Mouse (Mus musculus) neural tube, embryonic 12.5 days (tissue): Measurements from ENCODE around the gene Stx18. TPM values are rescaled to one million over a fixed set of nuclear protein-coding genes. Genes with fewer than 3 reads are reported as not detected.

Experiments used
- ATAC-seq: fragments of 200-750 bp; cut with Nextera tagmentation; 2 replicates; pipeline ENCODE4 v1.8.0; 2017; ENCODE audit warnings: low read depth, mild to moderate bottlenecking, moderate TSS enrichment, moderate library complexity; ENCODE audit not compliant: low FRiP score
- H3K27ac ChIP-seq: fragments of 300-500 bp; sonication (generic); 2 replicates; pipeline ENCODE4 v1.5.1; 2016
- H3K27me3 ChIP-seq: fragments of 300-500 bp; sonication (generic); replicated peaks from 2 replicates; pipeline ENCODE4 v1.6.1; 2016; ENCODE audit warnings: mild to moderate bottlenecking
- H3K36me3 ChIP-seq: fragments of 300-500 bp; sonication (generic); 2 replicates; pipeline ENCODE4 v1.6.1; 2016; ENCODE audit warnings: mild to moderate bottlenecking
- H3K4me1 ChIP-seq: fragments of 300-500 bp; sonication (generic); 2 replicates; pipeline ENCODE4 v1.6.1; 2016
- H3K4me2 ChIP-seq: fragments of 300-500 bp; sonication (generic); replicated peaks from 2 replicates; pipeline ENCODE4 v1.6.1; 2016; ENCODE audit warnings: mild to moderate bottlenecking
- H3K4me3 ChIP-seq: fragments of 300-500 bp; sonication (generic); 2 replicates; pipeline ENCODE4 v1.5.1; 2016
- H3K9ac ChIP-seq: fragments of 300-500 bp; sonication (generic); 2 replicates; pipeline ENCODE4 v1.6.1; 2016; ENCODE audit warnings: mild to moderate bottlenecking
- H3K9me3 ChIP-seq: fragments of 300-500 bp; sonication (generic); 2 replicates; pipeline ENCODE4 v1.6.1; 2016; ENCODE audit warnings: mild to moderate bottlenecking
- WGBS: fragments of 180-500 bp; shearing (Covaris S2); methylation state at CpG from one replicate; pipeline ENCODE4 v1.1.7; 2016; 5-methylcytosine and 5-hydroxymethylcytosine counted together
- polyA plus RNA-seq: library from polyadenylated mRNA; unstranded; fragments of >200 nt; fragmentation: Nextera tagmentation; extraction: Ambion mirVana; gene quantifications from 2 replicates; pipeline ENCODE4 v1.2.1, GENCODE M21; 2016

Gene Stx18
- polyA plus RNA-seq, 1 experiment from 2014 or later, result 43.2 TPM

- H3K9me3 ChIP-seq, result no peaks in the 10 kb centered on the region
- no peaks in the 10 kb centered on the region; the same call in 1 of the 2 replicates for H3K4me1 ChIP-seq
- H3K27me3 ChIP-seq, result no peaks in the 10 kb centered on the region
- WGBS, result 72% methylated on average over 14 of the region's 14 CpGs
- no peak overlapping the region for H3K27ac ChIP-seq
- H3K4me2 ChIP-seq, result no peak overlapping the region
- peak; percentile 73 for ATAC-seq
- H3K4me3 ChIP-seq, result no peak overlapping the region
- no peak overlapping the region for H3K9ac ChIP-seq
- peaks cover 7% of the 10 kb centered on the region for H3K36me3 ChIP-seq
Measured at GRCm38 (mm10) chr5:38106080-38106697, 67.6 kb downstream of the Stx18 start.

DNA sequence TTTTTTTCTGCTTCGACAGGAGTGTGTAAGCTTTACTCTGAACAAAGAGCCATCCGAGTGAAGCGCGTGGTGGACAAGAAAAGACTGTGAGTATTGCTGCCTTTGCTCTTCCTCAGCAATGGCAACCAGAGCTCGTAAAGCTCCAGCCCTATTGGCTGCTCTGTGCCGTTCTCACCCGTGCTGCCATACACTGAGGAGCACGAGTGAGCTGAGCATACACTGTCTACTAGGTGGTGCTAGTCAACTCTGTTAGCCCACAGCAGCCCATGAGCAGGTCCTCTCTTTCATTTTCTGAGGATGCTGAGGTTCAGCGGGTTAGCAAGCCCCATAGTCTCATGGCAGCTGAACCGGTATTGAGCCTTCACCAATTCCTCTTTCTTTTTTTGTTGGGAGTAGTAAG, 68.3 kb downstream of the Stx18 start:
- no peak overlapping the region for H3K9ac ChIP-seq
- peaks cover 9% of the 10 kb centered on the region for H3K36me3 ChIP-seq
- H3K27me3 ChIP-seq, result no peaks in the 10 kb centered on the region
- H3K4me3 ChIP-seq, result no peak overlapping the region
- H3K27ac ChIP-seq, result no peak overlapping the region
- H3K9me3 ChIP-seq, result no peaks in the 10 kb centered on the region
- H3K4me1 ChIP-seq, result no peaks in the 10 kb centered on the region; the same call in 1 of the 2 replicates
- H3K4me2 ChIP-seq, result no peak overlapping the region
- peak; percentile 59; the same call in 1 of the 2 replicates for ATAC-seq
- WGBS, result 77% methylated on average over 10 of the region's 10 CpGs

- Histone ChIP-seq H3K9me3 (no peaks in the 10 kb centered on the region), H3K4me2 (no peak overlapping the region), H3K27ac (no peak overlapping the region), H3K27me3 (no peaks in the 10 kb centered on the region), H3K4me1 (no peaks in the 10 kb centered on the region), H3K9ac (no peak overlapping the region), H3K36me3 (peaks cover 31% of the 10 kb centered on the region), H3K4me3 (no peak overlapping the region)
- ATAC-seq, result no peak
- WGBS, result 93% methylated on average over 2 of the region's 2 CpGs
Measured at GRCm38 (mm10) chr5:38114526-38114925, 76.0 kb downstream of the Stx18 start.

- H3K27me3 ChIP-seq, result no peaks in the 10 kb centered on the region
- H3K27ac ChIP-seq, result no peak overlapping the region
- no peaks in the 10 kb centered on the region for H3K4me1 ChIP-seq
- no peak for ATAC-seq
- H3K4me2 ChIP-seq, result no peak overlapping the region
- H3K4me3 ChIP-seq, result no peak overlapping the region
- H3K36me3 ChIP-seq, result peaks cover 28% of the 10 kb centered on the region
- no peak overlapping the region for H3K9ac ChIP-seq
- 86% methylated on average over 1 of the region's 1 CpGs for WGBS
- no peaks in the 10 kb centered on the region for H3K9me3 ChIP-seq
Measured at GRCm38 (mm10) chr5:38117056-38117455, 78.5 kb downstream of the Stx18 start.

DNA sequence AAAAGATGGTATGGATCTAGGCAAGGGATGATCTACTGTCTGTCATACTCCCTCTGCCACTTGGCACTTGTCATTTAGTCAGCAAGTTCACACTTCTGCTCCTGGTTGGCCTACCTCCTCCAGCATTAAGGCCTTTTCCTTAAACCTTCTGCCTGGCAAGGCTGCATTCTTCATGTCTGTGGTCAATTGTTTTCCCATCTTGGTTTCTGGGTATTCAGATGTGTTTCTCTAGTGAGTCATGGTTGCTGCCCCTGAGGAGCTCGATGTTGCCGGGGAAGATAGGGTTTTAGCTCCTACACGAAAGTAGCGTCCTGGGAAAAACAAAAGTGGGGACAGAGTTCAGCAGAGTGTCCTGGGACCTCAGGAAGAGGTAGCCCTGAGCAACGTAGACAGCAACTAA, 80.7 kb downstream of the Stx18 start:
- no peaks in the 10 kb centered on the region for H3K4me1 ChIP-seq
- no peaks in the 10 kb centered on the region for H3K27me3 ChIP-seq
- ATAC-seq, result no peak
- no peak overlapping the region for H3K4me2 ChIP-seq
- WGBS, result 90% methylated on average over 5 of the region's 5 CpGs
- H3K27ac ChIP-seq, result no peak overlapping the region
- H3K36me3 ChIP-seq, result peaks cover 28% of the 10 kb centered on the region
- H3K9me3 ChIP-seq, result no peaks in the 10 kb centered on the region
- H3K9ac ChIP-seq, result no peak overlapping the region
- H3K4me3 ChIP-seq, result no peak overlapping the region

GRCm38 (mm10) chr5:38121699-38122098, 83.2 kb downstream of the Stx18 start:
- WGBS, result 77% methylated on average over 7 of the region's 7 CpGs
- no peak overlapping the region for H3K9ac ChIP-seq
- no peak overlapping the region for H3K27ac ChIP-seq
- H3K27me3 ChIP-seq, result no peaks in the 10 kb centered on the region
- H3K4me2 ChIP-seq, result no peak overlapping the region
- no peak for ATAC-seq
- H3K9me3 ChIP-seq, result no peaks in the 10 kb centered on the region
- no peak overlapping the region for H3K4me3 ChIP-seq
- H3K36me3 ChIP-seq, result peaks cover 18% of the 10 kb centered on the region
- no peaks in the 10 kb centered on the region for H3K4me1 ChIP-seq

GRCm38 (mm10) chr5:38126519-38127306, 88.2 kb downstream of the Stx18 start:
- WGBS, result 88% methylated on average over 13 of the region's 13 CpGs
- H3K4me1 ChIP-seq, result no peaks in the 10 kb centered on the region
- no peaks in the 10 kb centered on the region for H3K27me3 ChIP-seq
- no peak overlapping the region for H3K9ac ChIP-seq
- H3K4me2 ChIP-seq, result no peak overlapping the region
- H3K4me3 ChIP-seq, result no peak overlapping the region
- H3K9me3 ChIP-seq, result no peaks in the 10 kb centered on the region
- no peak overlapping the region for H3K27ac ChIP-seq
- no peak for ATAC-seq
- peaks cover 17% of the 10 kb centered on the region for H3K36me3 ChIP-seq

- no peaks in the 10 kb centered on the region for H3K27me3 ChIP-seq
- H3K4me1 ChIP-seq, result no peaks in the 10 kb centered on the region
- no peak overlapping the region for H3K27ac ChIP-seq
- H3K9me3 ChIP-seq, result no peaks in the 10 kb centered on the region
- peaks cover 12% of the 10 kb centered on the region for H3K36me3 ChIP-seq
- H3K4me2 ChIP-seq, result no peak overlapping the region
- ATAC-seq, result no peak
- H3K9ac ChIP-seq, result no peak overlapping the region
- H3K4me3 ChIP-seq, result no peak overlapping the region
- WGBS, result 87% methylated on average over 2 of the region's 2 CpGs
Measured at GRCm38 (mm10) chr5:38129339-38129738, 90.8 kb downstream of the Stx18 start.

GRCm38 (mm10) chr5:38136247-38136646, 97.7 kb downstream of the Stx18 start:
- H3K36me3 ChIP-seq, result peaks cover 65% of the 10 kb centered on the region
- no peak overlapping the region for H3K4me3 ChIP-seq
- no peaks in the 10 kb centered on the region for H3K9me3 ChIP-seq
- 96% methylated on average over 9 of the region's 9 CpGs for WGBS
- no peak overlapping the region for H3K9ac ChIP-seq
- no peaks in the 10 kb centered on the region for H3K27me3 ChIP-seq
- no peaks in the 10 kb centered on the region for H3K4me1 ChIP-seq
- H3K4me2 ChIP-seq, result no peak overlapping the region
- no peak for ATAC-seq
- H3K27ac ChIP-seq, result no peak overlapping the region

- ATAC-seq, result no peak
- H3K4me1 ChIP-seq, result no peaks in the 10 kb centered on the region
- WGBS, result 92% methylated on average over 9 of the region's 9 CpGs
- no peaks in the 10 kb centered on the region for H3K9me3 ChIP-seq
- H3K4me2 ChIP-seq, result no peak overlapping the region
- H3K36me3 ChIP-seq, result peaks cover 74% of the 10 kb centered on the region
- no peak overlapping the region for H3K27ac ChIP-seq
- H3K9ac ChIP-seq, result no peak overlapping the region
- H3K27me3 ChIP-seq, result no peaks in the 10 kb centered on the region
- no peak overlapping the region for H3K4me3 ChIP-seq
Measured at GRCm38 (mm10) chr5:38137163-38137562, 98.6 kb downstream of the Stx18 start.

- no peaks in the 10 kb centered on the region for H3K27me3 ChIP-seq
- H3K9ac ChIP-seq, result no peak overlapping the region
- H3K9me3 ChIP-seq, result no peaks in the 10 kb centered on the region
- WGBS, result 79% methylated on average over 6 of the region's 6 CpGs
- H3K27ac ChIP-seq, result no peak overlapping the region
- peaks cover 92% of the 10 kb centered on the region for H3K36me3 ChIP-seq
- H3K4me3 ChIP-seq, result no peak overlapping the region
- no peaks in the 10 kb centered on the region for H3K4me1 ChIP-seq
- ATAC-seq, result no peak
- no peak overlapping the region for H3K4me2 ChIP-seq
Measured at GRCm38 (mm10) chr5:38140893-38141292, 102.4 kb downstream of the Stx18 start.

DNA sequence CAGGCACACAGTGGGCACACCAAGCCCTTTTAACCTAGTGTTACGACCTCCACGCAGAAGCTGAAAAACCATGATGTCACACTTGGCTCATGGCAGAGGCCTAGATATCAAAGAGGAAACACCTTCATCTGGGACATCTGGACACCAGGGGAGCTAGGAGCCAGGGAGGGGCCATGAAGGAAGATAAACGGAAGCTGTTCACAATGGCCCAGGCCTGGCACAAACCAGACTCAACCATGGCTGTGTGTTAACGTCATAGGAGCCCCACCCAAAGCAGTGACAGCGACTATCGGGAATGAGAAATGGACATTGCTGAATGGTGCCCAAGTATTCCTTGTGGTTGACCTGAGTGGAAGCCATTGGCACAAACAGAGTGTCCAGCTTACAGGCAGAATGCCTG, 108.0 kb downstream of the Stx18 start:
- ATAC-seq, result no peak
- no peak overlapping the region for H3K4me2 ChIP-seq
- H3K4me1 ChIP-seq, result peaks cover 4% of the 10 kb centered on the region; the same call in 1 of the 2 replicates
- H3K9ac ChIP-seq, result no peak overlapping the region
- no peak overlapping the region for H3K27ac ChIP-seq
- no peaks in the 10 kb centered on the region for H3K27me3 ChIP-seq
- 88% methylated on average over 6 of the region's 6 CpGs for WGBS
- peaks cover 92% of the 10 kb centered on the region for H3K36me3 ChIP-seq
- H3K9me3 ChIP-seq, result no peaks in the 10 kb centered on the region
- H3K4me3 ChIP-seq, result no peak overlapping the region
